Mouse (Mus musculus) limb, embryonic 13.5 days (tissue): ENCODE measurements around the gene Selenok. TPM values are rescaled to one million over a fixed set of nuclear protein-coding genes. Genes with fewer than 3 reads are reported as not detected.
A peak's percentile ranks its signal among the peaks of the same experiment; 100 is the strongest.

Experiments
- ATAC-seq: fragments of 200-750 bp; cut with Nextera tagmentation; 2 replicates; pipeline ENCODE4 v1.8.0; 2017; ENCODE audit warnings: low read depth, moderate number of reproducible peaks, moderate TSS enrichment; ENCODE audit not compliant: low FRiP score
- H3K27ac ChIP-seq: fragments of 300-500 bp; sonication (generic); 2 replicates; pipeline ENCODE4 v1.5.1; 2015; ENCODE audit warnings: inconsistent platforms, mild to moderate bottlenecking, moderate library complexity
- H3K27me3 ChIP-seq: fragments of 300-500 bp; sonication (generic); 2 replicates; pipeline ENCODE4 v1.6.1; 2015; ENCODE audit warnings: mild to moderate bottlenecking, inconsistent platforms
- H3K36me3 ChIP-seq: fragments of 300-500 bp; sonication (generic); 2 replicates; pipeline ENCODE4 v1.6.1; 2015; ENCODE audit warnings: inconsistent platforms, mild to moderate bottlenecking, moderate library complexity
- H3K4me1 ChIP-seq: fragments of 300-500 bp; sonication (generic); 2 replicates; pipeline ENCODE4 v1.6.1; 2015; ENCODE audit warnings: inconsistent platforms
- H3K4me2 ChIP-seq: fragments of 300-500 bp; sonication (generic); replicated peaks from 2 replicates; pipeline ENCODE4 v1.6.1; 2015; ENCODE audit warnings: inconsistent platforms, mild to moderate bottlenecking, moderate library complexity
- H3K4me3 ChIP-seq: fragments of 300-500 bp; sonication (generic); 2 replicates; pipeline ENCODE4 v1.5.1; 2015; ENCODE audit warnings: moderate library complexity, mild to moderate bottlenecking, inconsistent platforms
- H3K9ac ChIP-seq: fragments of 300-500 bp; sonication (generic); 2 replicates; pipeline ENCODE4 v1.6.1; 2015; ENCODE audit warnings: mild to moderate bottlenecking, inconsistent platforms
- H3K9me3 ChIP-seq: fragments of 300-500 bp; sonication (generic); 2 replicates; pipeline ENCODE4 v1.6.1; 2016; ENCODE audit warnings: inconsistent platforms
- WGBS: fragments of 180-500 bp; shearing (Covaris S2); methylation state at CpG from one replicate; pipeline ENCODE4 v1.1.7; 2015; 5-methylcytosine and 5-hydroxymethylcytosine counted together
- polyA plus RNA-seq: library from polyadenylated mRNA; unstranded; fragments of >200 nt; fragmentation: Nextera tagmentation; extraction: Ambion mirVana; gene quantifications from 2 replicates; pipeline ENCODE4 v1.2.1, GENCODE M21; 2015

Gene Selenok
- polyA plus RNA-seq, 1 experiment from 2014 or later, result 298 TPM

GRCm38 (mm10) chr14:29971993-29972392, 3.9 kb downstream of the Selenok start:
- Histone ChIP-seq H3K4me2 (no peak overlapping the region), H3K4me1 (peaks cover 16% of the 10 kb centered on the region), H3K9me3 (no peaks in the 10 kb centered on the region), H3K9ac (no peak overlapping the region), H3K27ac (no peak overlapping the region), H3K36me3 (peaks cover 61% of the 10 kb centered on the region), H3K27me3 (no peaks in the 10 kb centered on the region), H3K4me3 (no peak overlapping the region)
- no peak for ATAC-seq
- 91% methylated on average over 5 of the region's 5 CpGs for WGBS

- ATAC-seq, result no peak
Observed at GRCm38 (mm10) chr14:29976927-29977326, 8.8 kb downstream of the Selenok start.

DNA sequence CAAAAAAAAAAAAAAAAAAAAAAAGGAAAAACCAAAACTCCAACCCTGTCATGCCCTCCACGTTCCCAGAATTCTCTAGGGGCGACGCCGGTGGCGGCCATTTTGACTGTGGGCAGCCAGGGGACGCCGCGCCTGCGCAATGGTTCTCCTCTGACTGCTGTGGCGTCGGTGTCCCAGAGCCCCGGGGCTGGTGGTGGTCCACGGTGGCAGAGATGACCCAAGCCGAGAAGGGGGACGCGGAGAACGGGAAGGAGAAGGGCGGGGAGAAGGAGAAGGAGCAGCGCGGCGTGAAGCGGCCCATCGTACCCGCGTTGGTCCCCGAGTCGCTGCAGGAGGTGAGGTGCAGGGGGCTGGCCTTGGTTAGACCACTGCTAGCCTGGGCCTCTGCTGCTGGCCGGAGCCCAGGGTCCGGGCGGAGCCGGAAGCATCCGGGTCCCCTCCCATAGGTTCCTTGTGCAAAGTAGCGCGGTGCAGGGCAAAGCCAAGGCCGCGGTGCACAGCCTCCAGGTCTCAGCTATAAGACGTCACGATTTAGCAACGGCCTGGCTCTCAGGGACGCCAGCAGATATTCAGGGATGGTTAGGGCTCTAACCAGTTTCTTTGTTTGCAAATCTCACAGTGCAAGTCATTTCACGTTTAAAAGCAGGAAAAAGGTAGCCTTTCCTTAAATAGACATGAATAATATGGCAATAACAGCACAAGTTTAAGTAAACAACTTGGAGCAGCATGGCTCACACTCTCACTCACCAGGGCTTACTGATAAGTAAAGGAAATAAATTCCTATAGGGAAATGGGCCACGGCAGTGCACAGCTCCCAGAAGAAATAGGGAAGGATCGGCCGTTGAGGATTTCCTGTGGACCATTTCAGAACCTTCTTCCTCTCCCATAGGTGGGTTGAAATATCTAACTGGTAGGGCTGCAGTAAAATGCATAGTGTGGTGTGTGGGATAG, 10.4 kb downstream of the Selenok start, which contains the start of gene Actr8:
Gene Actr8 (plus strand): TSS at position 84 of the 951 bp plus-strand sequence.
- H3K4me1 ChIP-seq, result peaks cover 11% of the 10 kb centered on the region
- WGBS, result 2% methylated on average over 44 of the region's 44 CpGs
- H3K4me2 ChIP-seq, result peak within 1 kb of the TSS; percentile 89
- peak within 1 kb of the TSS; percentile 86 for H3K27ac ChIP-seq
- 0 out of 2 replicates have a peak, but pooled peaks cover 9% of the 10 kb centered on the region for H3K9me3 ChIP-seq
- H3K4me3 ChIP-seq, result peak within 1 kb of the TSS; percentile 72
- H3K36me3 ChIP-seq, result peaks cover 64% of the 10 kb centered on the region
- peak within 1 kb of the TSS; percentile 89 for H3K9ac ChIP-seq
- no peaks in the 10 kb centered on the region for H3K27me3 ChIP-seq
- ATAC-seq, result peak; percentile 98

More at GRCm38 (mm10) chr14:29976927-29977326, 8.8 kb downstream of the Selenok start:
- Histone ChIP-seq H3K27ac (no peak overlapping the region), H3K9ac (no peak overlapping the region), H3K27me3 (no peaks in the 10 kb centered on the region), H3K4me1 (peaks cover 11% of the 10 kb centered on the region), H3K36me3 (peaks cover 64% of the 10 kb centered on the region), H3K9me3 (0 out of 2 replicates have a peak, but pooled peaks cover 9% of the 10 kb centered on the region), H3K4me3 (no peak overlapping the region), H3K4me2 (no peak overlapping the region)
- 92% methylated on average over 6 of the region's 6 CpGs for WGBS

GRCm38 (mm10) chr14:29980447-29981205, 12.5 kb downstream of the Selenok start:
- Histone ChIP-seq H3K4me2 (no peak overlapping the region), H3K27ac (no peak overlapping the region), H3K4me3 (no peak overlapping the region), H3K4me1 (peaks cover 11% of the 10 kb centered on the region), H3K9ac (no peak overlapping the region), H3K27me3 (no peaks in the 10 kb centered on the region), H3K9me3 (0 out of 2 replicates have a peak, but pooled peaks cover 9% of the 10 kb centered on the region), H3K36me3 (peaks cover 68% of the 10 kb centered on the region)
- no peak for ATAC-seq
- 98% methylated on average over 10 of the region's 10 CpGs for WGBS

- Histone ChIP-seq H3K9ac (no peak overlapping the region), H3K4me3 (no peak overlapping the region), H3K4me2 (no peak overlapping the region), H3K36me3 (peaks cover 100% of the 10 kb centered on the region), H3K27me3 (no peaks in the 10 kb centered on the region), H3K27ac (no peak overlapping the region), H3K9me3 (no peaks in the 10 kb centered on the region), H3K4me1 (no peaks in the 10 kb centered on the region)
- ATAC-seq, result no peak
- 91% methylated on average over 4 of the region's 4 CpGs for WGBS
Observed at GRCm38 (mm10) chr14:29986096-29986495, 18.0 kb downstream of the Selenok start.

DNA sequence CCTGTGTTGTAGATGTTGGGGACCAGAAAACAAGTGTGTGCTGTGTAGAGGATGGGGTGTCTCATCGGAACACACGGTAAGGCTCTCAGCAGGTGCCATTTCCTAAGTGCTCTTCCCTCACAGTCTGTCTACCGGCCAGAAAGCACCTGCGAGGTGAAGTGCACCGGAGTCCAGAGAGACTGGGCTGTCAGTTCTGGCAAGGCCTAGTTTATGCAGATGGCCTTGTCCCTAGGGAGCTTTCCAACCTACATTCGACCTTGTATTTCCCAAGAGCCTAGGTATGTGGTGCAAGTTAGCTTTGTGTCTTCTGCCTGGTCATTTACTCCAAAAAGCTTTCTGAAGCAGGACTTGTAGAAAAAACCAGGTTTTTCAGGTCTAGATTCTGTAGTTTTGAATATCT, 19.2 kb downstream of the Selenok start:
- ATAC-seq, result no peak
- no peak overlapping the region for H3K4me2 ChIP-seq
- no peak overlapping the region for H3K4me3 ChIP-seq
- H3K27me3 ChIP-seq, result no peaks in the 10 kb centered on the region
- H3K4me1 ChIP-seq, result no peaks in the 10 kb centered on the region
- H3K27ac ChIP-seq, result no peak overlapping the region
- WGBS, result 94% methylated on average over 6 of the region's 6 CpGs
- H3K36me3 ChIP-seq, result peaks cover 100% of the 10 kb centered on the region
- H3K9me3 ChIP-seq, result no peaks in the 10 kb centered on the region
- H3K9ac ChIP-seq, result no peak overlapping the region

GRCm38 (mm10) chr14:29987739-29988138, 19.6 kb downstream of the Selenok start:
- Histone ChIP-seq H3K36me3 (peaks cover 100% of the 10 kb centered on the region), H3K27me3 (no peaks in the 10 kb centered on the region), H3K4me2 (no peak overlapping the region), H3K4me1 (no peaks in the 10 kb centered on the region), H3K9me3 (no peaks in the 10 kb centered on the region), H3K27ac (no peak overlapping the region), H3K9ac (no peak overlapping the region), H3K4me3 (no peak overlapping the region)
- ATAC-seq, result no peak
- 93% methylated on average over 9 of the region's 9 CpGs for WGBS

DNA sequence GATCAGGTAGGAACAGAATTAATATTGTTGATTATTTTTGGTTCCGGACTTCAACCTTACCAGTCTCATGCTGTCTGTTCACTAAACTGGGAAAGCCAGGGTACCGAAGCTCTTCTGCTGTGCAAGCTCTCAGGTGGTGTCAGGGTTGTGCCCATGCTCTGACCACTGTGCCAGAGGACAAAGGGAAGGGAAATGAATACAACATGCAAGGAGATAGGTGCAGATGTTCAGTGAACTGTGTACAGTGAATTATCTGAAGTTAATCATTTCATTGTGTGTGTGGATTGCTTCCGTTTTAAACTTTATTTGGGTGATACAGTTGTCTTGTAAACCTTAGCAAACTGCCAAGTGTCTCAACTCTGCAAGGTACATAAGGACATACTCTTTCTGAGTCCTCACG, 20.2 kb downstream of the Selenok start:
- no peak for ATAC-seq
- H3K27ac ChIP-seq, result no peak overlapping the region
- 89% methylated on average over 4 of the region's 4 CpGs for WGBS

DNA sequence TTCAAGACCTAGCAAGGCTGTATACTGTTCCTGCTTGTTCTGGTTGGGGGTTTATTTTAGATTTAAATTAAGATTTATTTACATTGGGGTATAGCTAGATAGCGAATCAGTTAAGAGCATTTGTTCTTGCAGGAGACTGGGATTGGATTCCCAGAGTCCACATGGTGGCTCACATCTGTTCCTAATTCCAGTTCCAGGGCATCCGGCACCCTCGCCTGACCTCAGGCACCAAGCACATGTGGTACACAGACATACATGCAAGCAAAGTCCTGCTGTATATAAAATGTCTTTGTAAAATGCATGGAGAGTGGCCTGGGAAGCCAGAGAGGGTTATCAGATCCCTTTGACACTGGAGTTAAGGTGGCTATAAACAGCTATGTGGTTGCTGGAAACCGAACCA, 26.9 kb downstream of the Selenok start:
- peaks cover 77% of the 10 kb centered on the region for H3K36me3 ChIP-seq
- H3K4me2 ChIP-seq, result no peak overlapping the region
- no peaks in the 10 kb centered on the region for H3K4me1 ChIP-seq
- 27% methylated on average over 4 of the region's 4 CpGs for WGBS
- no peaks in the 10 kb centered on the region for H3K27me3 ChIP-seq
- no peak overlapping the region for H3K4me3 ChIP-seq
- H3K9me3 ChIP-seq, result no peaks in the 10 kb centered on the region
- ATAC-seq, result no peak
- H3K27ac ChIP-seq, result no peak overlapping the region
- H3K9ac ChIP-seq, result no peak overlapping the region

More for the DNA sequence above, 20.2 kb downstream of the Selenok start:
- peaks cover 100% of the 10 kb centered on the region for H3K36me3 ChIP-seq
- H3K4me2 ChIP-seq, result no peak overlapping the region
- H3K4me3 ChIP-seq, result no peak overlapping the region
- no peaks in the 10 kb centered on the region for H3K27me3 ChIP-seq
- H3K9me3 ChIP-seq, result no peaks in the 10 kb centered on the region
- H3K4me1 ChIP-seq, result no peaks in the 10 kb centered on the region
- no peak overlapping the region for H3K9ac ChIP-seq

- Histone ChIP-seq H3K27ac (no peak overlapping the region), H3K4me3 (no peak overlapping the region), H3K9ac (no peak overlapping the region), H3K4me1 (no peaks in the 10 kb centered on the region), H3K4me2 (no peak overlapping the region), H3K9me3 (no peaks in the 10 kb centered on the region), H3K36me3 (peaks cover 65% of the 10 kb centered on the region), H3K27me3 (no peaks in the 10 kb centered on the region)
- no peak for ATAC-seq
- WGBS, result 90% methylated on average over 11 of the region's 11 CpGs
Observed at GRCm38 (mm10) chr14:29996000-29996751, 28.1 kb downstream of the Selenok start.

- Histone ChIP-seq H3K9me3 (no peaks in the 10 kb centered on the region), H3K36me3 (peaks cover 54% of the 10 kb centered on the region), H3K4me1 (no peaks in the 10 kb centered on the region), H3K9ac (no peak overlapping the region), H3K27me3 (no peaks in the 10 kb centered on the region), H3K4me2 (no peak overlapping the region), H3K27ac (no peak overlapping the region), H3K4me3 (no peak overlapping the region)
- ATAC-seq, result no peak
Observed at GRCm38 (mm10) chr14:29997345-29997744, 29.2 kb downstream of the Selenok start.
